ENCODE assay signal across 22 mouse cellular contexts in the genomic region with DNA sequence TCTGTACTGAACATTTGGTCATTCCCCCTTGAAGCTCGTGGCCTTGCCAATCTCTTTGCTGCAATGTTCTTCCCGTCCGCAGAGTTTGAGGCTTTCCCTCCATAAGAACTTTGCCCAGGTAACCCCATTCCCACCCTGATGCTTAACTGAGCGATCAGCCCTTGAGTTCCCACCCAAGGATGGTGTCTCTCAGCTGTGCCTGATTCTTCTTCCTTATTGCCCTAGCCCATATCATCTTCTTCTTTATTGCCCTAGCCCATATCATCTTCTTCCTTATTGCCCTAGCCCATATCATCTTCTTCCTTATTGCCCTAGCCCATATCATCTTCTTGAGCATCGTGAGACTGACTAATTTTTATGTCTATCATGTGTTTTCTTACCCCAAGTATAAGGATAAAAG.
"Had no signal": no experiment of that assay in that cellular context is flagged by ENCODE, and none has a peak within 500 bp of the region (broad histone marks: within the 10 kb centered on the region; RNA-seq: fewer than 3 reads in every experiment).

No protein-coding gene starts in this region.

- H3K27ac ChIP-seq: lung, embryonic 15.5 days; midbrain, embryonic 10.5 days; midbrain, embryonic 12.5 days; neural tube, embryonic 13.5 days; neural tube, embryonic 15.5 days; stomach, embryonic 15.5 days; stomach, postnatal 0 days had no signal

- H3K4me3 ChIP-seq: lung, embryonic 15.5 days; midbrain, embryonic 10.5 days; midbrain, embryonic 12.5 days; myocyte; neural tube, embryonic 13.5 days; neural tube, embryonic 15.5 days; stomach, embryonic 15.5 days had no signal

- H3K9me3 ChIP-seq: lung, embryonic 15.5 days; midbrain, embryonic 10.5 days; midbrain, embryonic 12.5 days; neural tube, embryonic 13.5 days; neural tube, embryonic 15.5 days; stomach, embryonic 15.5 days had no signal

- H3K9ac ChIP-seq: liver, postnatal 0 days; lung, embryonic 15.5 days; midbrain, embryonic 12.5 days; neural tube, embryonic 13.5 days; neural tube, embryonic 15.5 days; stomach, embryonic 15.5 days had no signal

- H3K27me3 ChIP-seq: lung, embryonic 15.5 days; midbrain, embryonic 12.5 days; neural tube, embryonic 13.5 days; neural tube, embryonic 15.5 days; stomach, embryonic 15.5 days had no signal

- ATAC-seq: liver, postnatal 0 days; lung, postnatal 0 days; midbrain, embryonic 16.5 days had no signal

- H3K36me3 ChIP-seq: lung, embryonic 15.5 days; midbrain, embryonic 10.5 days; midbrain, embryonic 12.5 days; neural tube, embryonic 13.5 days; neural tube, embryonic 15.5 days; stomach, embryonic 15.5 days had no signal

- DNase-seq: liver, postnatal 0 days; lung, adult 2 months; lung, postnatal 14 days; lung, postnatal 4 days; midbrain, embryonic 14.5 days; retina, postnatal 1 day; right cerebral cortex, adult 18-20 months; right cerebral cortex, postnatal 25 days; right cerebral cortex, postnatal 4 days; thymus, adult 2 months; thymus, postnatal 25 days; thymus, postnatal 4 days had no signal

- H3K4me1 ChIP-seq: lung, embryonic 15.5 days; midbrain, embryonic 10.5 days; midbrain, embryonic 12.5 days; neural tube, embryonic 13.5 days; neural tube, embryonic 15.5 days; stomach, embryonic 15.5 days had no signal

- H3K4me2 ChIP-seq: lung, embryonic 15.5 days; midbrain, embryonic 12.5 days; neural tube, embryonic 13.5 days; neural tube, embryonic 15.5 days; stomach, embryonic 15.5 days had no signal
